Mouse (Mus musculus): ENCODE measurements around the gene Bcl6b. TPM values are rescaled to one million over a fixed set of nuclear protein-coding genes. Genes with fewer than 3 reads are reported as not detected.
A peak's percentile ranks its signal among the peaks of the same experiment; 100 is the strongest.

Bcl6b gene
- polyA plus RNA-seq, 1 experiment from 2014 or later, result 3.2 TPM

DNA sequence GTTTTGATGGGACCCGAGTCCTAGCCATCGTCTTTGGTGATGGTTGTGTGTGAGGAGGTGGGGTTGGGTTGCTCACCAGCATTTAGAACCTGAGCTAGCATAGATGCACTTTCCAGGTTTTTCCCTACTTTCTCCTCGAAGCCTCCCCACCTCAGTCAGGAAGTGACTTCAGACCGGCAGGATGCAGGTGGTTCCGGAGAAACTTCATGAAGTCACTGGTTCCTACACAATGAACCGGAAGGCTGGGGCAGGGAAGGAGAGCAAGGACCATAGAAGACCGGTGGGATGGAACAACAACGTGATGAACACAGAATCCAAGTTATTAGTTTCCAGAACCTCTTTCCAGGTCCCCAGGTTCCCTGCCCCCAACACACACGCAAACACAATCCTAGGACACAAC is 5.9 kb downstream of the Bcl6b start:
- no peak overlapping the region for H3K9ac ChIP-seq (ENCODE audit: low read length)
- H3K4me1 ChIP-seq (replicated peaks; ENCODE audit: control insufficient read depth, insufficient read depth), result no peaks in the 10 kb centered on the region; the same call in 1 of the 2 replicates
- ATAC-seq (ENCODE audit: low FRiP score, low TSS enrichment), result no peak
- 80% methylated on average over 9 of the region's 9 CpGs for WGBS
- no peaks in the 10 kb centered on the region for H3K9me3 ChIP-seq (ENCODE audit: control insufficient read depth, low read length)
- H3K4me3 ChIP-seq (ENCODE audit: low read depth, low read length), result no peak overlapping the region
- no peaks in the 10 kb centered on the region for H3K27me3 ChIP-seq (ENCODE audit: control insufficient read depth, insufficient read depth, low read length)
- no peak overlapping the region for H3K4me2 ChIP-seq (replicated peaks; ENCODE audit: low read depth)
- H3K27ac ChIP-seq (replicated peaks), result 0 out of 2 replicates have a peak overlapping the region, but pooled peaks have one; percentile 13
- TF ChIP-seq EP300 (optimal IDR thresholded peaks at IDR 0.05), result no peak
- no peak for TF ChIP-seq CTCF (IDR thresholded peaks at IDR 0.05; ENCODE audit: low read depth)
- no peaks in the 10 kb centered on the region for H3K36me3 ChIP-seq (ENCODE audit: control insufficient read depth, insufficient read depth, low read length)
- DNase-seq (ENCODE audit: low spot score), result no peak

DNA sequence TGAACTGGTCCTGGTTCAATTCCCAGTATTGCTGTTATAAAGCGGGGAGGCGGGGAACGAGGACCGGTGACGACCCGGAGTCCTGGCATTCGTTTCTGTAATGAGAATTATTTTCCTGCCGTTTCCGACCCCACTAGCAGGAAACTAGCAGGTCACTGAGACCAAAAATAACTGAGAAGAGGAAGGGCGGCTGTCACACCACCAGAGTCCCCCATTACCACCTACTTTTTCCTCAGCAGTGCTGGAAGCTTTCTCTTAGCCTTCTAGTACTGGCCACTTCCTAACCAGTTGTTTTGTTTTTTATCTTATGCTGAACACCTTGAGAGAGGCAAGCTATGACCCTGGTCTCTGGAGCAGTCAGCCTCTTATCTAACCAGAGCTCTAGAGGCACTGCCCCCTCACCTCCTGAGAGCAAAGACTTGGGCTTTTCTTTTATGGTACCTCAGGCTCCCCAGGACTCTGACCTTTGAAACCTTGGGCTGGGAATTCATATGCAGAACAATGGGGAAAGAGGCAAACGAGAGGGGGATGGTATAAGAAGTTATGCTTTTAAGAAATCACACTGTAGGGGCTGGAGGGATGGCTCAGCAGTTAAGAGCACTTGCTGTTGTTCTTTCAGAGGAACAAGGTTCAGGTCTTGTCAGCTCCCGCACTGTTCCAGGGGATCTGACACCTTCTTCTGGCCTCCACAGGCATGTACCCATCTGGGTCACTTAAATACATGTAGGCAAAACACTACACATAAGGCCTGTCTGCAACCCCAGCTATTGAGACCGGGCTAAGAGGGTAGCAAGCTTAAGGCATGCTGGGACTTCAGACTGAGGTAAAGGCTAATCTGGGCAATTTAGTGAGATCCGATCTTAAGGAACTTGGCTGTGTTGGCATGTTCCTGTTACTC is 7.7 kb downstream of the Bcl6b start:
- H3K36me3 ChIP-seq (ENCODE audit: control insufficient read depth, insufficient read depth, low read length), result no peaks in the 10 kb centered on the region
- no peaks in the 10 kb centered on the region for H3K27me3 ChIP-seq (ENCODE audit: control insufficient read depth, insufficient read depth, low read length)
- H3K9me3 ChIP-seq (ENCODE audit: control insufficient read depth, low read length), result no peaks in the 10 kb centered on the region
- H3K4me3 ChIP-seq (ENCODE audit: low read depth, low read length), result peak overlapping the region; percentile 48
- DNase-seq (ENCODE audit: low spot score) (no peak), ATAC-seq (ENCODE audit: low FRiP score, low TSS enrichment) (peak; percentile 18)
- H3K9ac ChIP-seq (ENCODE audit: low read length), result peak overlapping the region; percentile 53
- TF ChIP-seq CTCF (IDR thresholded peaks at IDR 0.05; ENCODE audit: low read depth) (no peak), EP300 (optimal IDR thresholded peaks at IDR 0.05) (no peak)
- 14% methylated on average over 14 of the region's 14 CpGs for WGBS
- H3K4me1 ChIP-seq (replicated peaks; ENCODE audit: control insufficient read depth, insufficient read depth), result no peaks in the 10 kb centered on the region; the same call in 1 of the 2 replicates
- H3K4me2 ChIP-seq (replicated peaks; ENCODE audit: low read depth), result peak overlapping the region; percentile 92
- peak overlapping the region; percentile 84 for H3K27ac ChIP-seq (replicated peaks)

DNA sequence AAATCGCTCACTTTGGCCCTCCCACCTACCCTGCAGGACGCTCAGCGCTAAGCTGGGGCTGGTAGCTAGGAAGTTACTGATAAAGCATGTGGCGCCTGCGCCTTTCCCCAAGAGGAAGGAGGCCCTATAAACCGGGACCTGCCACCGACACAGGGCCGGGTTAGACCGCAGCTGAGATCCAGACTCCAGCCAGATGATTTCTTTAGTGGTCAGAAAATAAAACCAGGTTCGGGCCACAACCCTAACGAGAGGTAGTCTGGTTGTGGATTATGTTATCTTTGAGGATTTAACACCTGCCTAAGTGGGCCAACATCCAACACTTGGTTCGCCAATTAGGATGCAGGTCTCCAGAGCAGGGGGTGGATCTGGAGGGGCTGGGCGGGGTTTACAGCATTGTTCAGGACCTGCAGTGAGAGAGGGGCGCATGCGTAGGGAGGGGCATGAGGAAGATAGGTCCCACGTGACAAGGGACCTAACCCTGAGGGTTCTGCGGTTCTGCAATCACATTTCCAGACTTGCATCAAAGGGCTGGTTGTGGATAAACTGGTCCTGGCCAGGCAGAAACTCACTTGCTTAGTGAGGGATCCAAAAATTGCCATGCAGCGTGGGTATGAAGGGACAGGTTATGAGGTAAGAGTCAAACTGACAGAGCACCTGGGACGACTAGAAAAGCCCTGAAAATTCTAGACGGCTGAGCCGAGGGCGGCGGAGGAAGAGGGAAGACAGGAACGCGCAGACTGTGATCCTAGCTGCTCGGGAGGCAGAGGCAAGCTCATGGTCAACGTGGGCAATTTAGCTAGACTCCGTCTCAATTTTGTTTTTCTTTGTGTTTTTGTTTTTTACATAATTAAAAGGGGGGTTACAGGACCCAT is 8.6 kb downstream of the Bcl6b start, which contains the start of gene Slc16a13:
Slc16a13 (minus strand) TSS at position 334 of the 872 bp plus-strand sequence.
- Histone ChIP-seq H3K4me3 (ENCODE audit: low read depth, low read length) (peak within 1 kb of the TSS; percentile 48), H3K27ac (replicated peaks) (peak within 1 kb of the TSS; percentile 84), H3K4me2 (replicated peaks; ENCODE audit: low read depth) (peak within 1 kb of the TSS; percentile 92), H3K27me3 (ENCODE audit: control insufficient read depth, insufficient read depth, low read length) (no peaks in the 10 kb centered on the region), H3K9me3 (ENCODE audit: control insufficient read depth, low read length) (no peaks in the 10 kb centered on the region), H3K36me3 (ENCODE audit: control insufficient read depth, insufficient read depth, low read length) (no peaks in the 10 kb centered on the region), H3K9ac (ENCODE audit: low read length) (peak within 1 kb of the TSS; percentile 67), H3K4me1 (replicated peaks; ENCODE audit: control insufficient read depth, insufficient read depth) (no peaks in the 10 kb centered on the region)
- ATAC-seq (ENCODE audit: low FRiP score, low TSS enrichment) (peak; percentile 92), DNase-seq (ENCODE audit: low spot score) (peak; percentile 95)
- WGBS, result under 1% methylated on average over 28 of the region's 28 CpGs
- no peak for TF ChIP-seq EP300 (optimal IDR thresholded peaks at IDR 0.05)
- TF ChIP-seq CTCF (IDR thresholded peaks at IDR 0.05; ENCODE audit: low read depth), result no peak

DNA sequence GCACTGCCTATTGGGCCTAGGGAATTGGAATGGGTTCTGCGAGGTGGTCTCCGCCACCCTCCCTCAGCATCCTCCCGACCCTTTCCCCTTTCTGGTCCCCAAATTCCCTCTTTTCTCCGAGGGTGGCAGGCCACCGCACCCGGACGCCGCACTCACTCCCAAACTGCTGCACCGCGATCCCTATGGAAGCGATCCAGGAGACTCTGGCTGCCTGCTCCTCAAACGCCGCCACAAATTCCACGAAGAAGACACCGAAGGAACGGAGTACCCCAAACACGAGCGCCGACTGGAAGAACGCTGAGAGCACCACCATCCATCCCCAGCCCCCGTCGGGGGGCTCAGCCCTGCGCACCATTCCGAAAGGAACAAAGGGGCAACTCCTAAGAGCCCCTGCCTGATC is 9.3 kb downstream of the Bcl6b start:
- WGBS, result 2% methylated on average over 23 of the region's 24 CpGs

DNA sequence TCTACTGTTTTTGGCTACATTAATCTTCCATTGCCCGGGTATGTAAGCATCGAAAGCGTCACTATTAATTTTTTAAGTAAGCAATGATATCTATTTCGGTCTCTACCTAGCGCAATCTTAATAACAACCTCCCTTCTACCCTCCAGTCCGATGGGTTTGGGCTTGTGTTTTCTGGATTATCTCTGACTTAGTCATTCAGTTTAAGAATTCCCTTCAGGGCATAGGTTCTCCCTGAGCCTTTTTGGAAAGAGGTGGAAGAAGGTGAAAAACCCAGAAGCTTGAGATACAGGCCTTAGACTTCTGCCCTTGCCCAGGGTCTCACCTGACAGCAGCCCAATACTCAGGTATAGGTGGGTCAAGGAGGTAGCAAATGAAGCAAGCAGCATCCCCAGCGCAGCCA is 9.7 kb downstream of the Bcl6b start:
- Histone ChIP-seq H3K4me2 (replicated peaks; ENCODE audit: low read depth) (peak overlapping the region; percentile 92), H3K9ac (ENCODE audit: low read length) (peak overlapping the region; percentile 67), H3K27me3 (ENCODE audit: control insufficient read depth, insufficient read depth, low read length) (no peaks in the 10 kb centered on the region), H3K27ac (replicated peaks) (peak overlapping the region; percentile 84), H3K4me3 (ENCODE audit: low read depth, low read length) (peak overlapping the region; percentile 48), H3K36me3 (ENCODE audit: control insufficient read depth, insufficient read depth, low read length) (no peaks in the 10 kb centered on the region), H3K9me3 (ENCODE audit: control insufficient read depth, low read length) (no peaks in the 10 kb centered on the region), H3K4me1 (replicated peaks; ENCODE audit: control insufficient read depth, insufficient read depth) (no peaks in the 10 kb centered on the region)
- no peak for DNase-seq (ENCODE audit: low spot score)
- WGBS, result 55% methylated on average over 7 of the region's 7 CpGs
- TF ChIP-seq CTCF (IDR thresholded peaks at IDR 0.05; ENCODE audit: low read depth), result no peak
- TF ChIP-seq EP300 (optimal IDR thresholded peaks at IDR 0.05), result no peak
- no peak for ATAC-seq (ENCODE audit: low FRiP score, low TSS enrichment)

More for the DNA sequence above, 9.3 kb downstream of the Bcl6b start:
- H3K4me1 ChIP-seq (replicated peaks; ENCODE audit: control insufficient read depth, insufficient read depth), result no peaks in the 10 kb centered on the region
- H3K27ac ChIP-seq (replicated peaks), result peak overlapping the region; percentile 84
- H3K27me3 ChIP-seq (ENCODE audit: control insufficient read depth, insufficient read depth, low read length), result no peaks in the 10 kb centered on the region
- H3K36me3 ChIP-seq (ENCODE audit: control insufficient read depth, insufficient read depth, low read length), result no peaks in the 10 kb centered on the region
- peak overlapping the region; percentile 48 for H3K4me3 ChIP-seq (ENCODE audit: low read depth, low read length)
- H3K4me2 ChIP-seq (replicated peaks; ENCODE audit: low read depth), result peak overlapping the region; percentile 92
- H3K9me3 ChIP-seq (ENCODE audit: control insufficient read depth, low read length), result no peaks in the 10 kb centered on the region
- TF ChIP-seq EP300 (optimal IDR thresholded peaks at IDR 0.05) (no peak), CTCF (IDR thresholded peaks at IDR 0.05; ENCODE audit: low read depth) (no peak)
- peak overlapping the region; percentile 67 for H3K9ac ChIP-seq (ENCODE audit: low read length)
- ATAC-seq (ENCODE audit: low FRiP score, low TSS enrichment), result no peak
- no peak for DNase-seq (ENCODE audit: low spot score)

All from stomach, postnatal 0 days (tissue).